Mouse (Mus musculus) gonadal fat pad, adult 2 months (tissue): Measurements from ENCODE around the gene Lyzl4. TPM values are rescaled to one million over a fixed set of nuclear protein-coding genes. Genes with fewer than 3 reads are reported as not detected.

Experiments
- DNase-seq: peaks from one replicate; pipeline ENCODE4 v3.0.0-alpha.2; 2012; ENCODE audit warnings: low read depth
- polyA plus RNA-seq: library from polyadenylated mRNA; depleted of rRNA; stranded (reverse); fragments of >200 nt; gene quantifications from 2 replicates; pipeline ENCODE4 v1.2.3, GENCODE M21; 2012; rRNA removed

Gene Lyzl4
- polyA plus RNA-seq, 1 experiment, result 2.3 TPM

DNA sequence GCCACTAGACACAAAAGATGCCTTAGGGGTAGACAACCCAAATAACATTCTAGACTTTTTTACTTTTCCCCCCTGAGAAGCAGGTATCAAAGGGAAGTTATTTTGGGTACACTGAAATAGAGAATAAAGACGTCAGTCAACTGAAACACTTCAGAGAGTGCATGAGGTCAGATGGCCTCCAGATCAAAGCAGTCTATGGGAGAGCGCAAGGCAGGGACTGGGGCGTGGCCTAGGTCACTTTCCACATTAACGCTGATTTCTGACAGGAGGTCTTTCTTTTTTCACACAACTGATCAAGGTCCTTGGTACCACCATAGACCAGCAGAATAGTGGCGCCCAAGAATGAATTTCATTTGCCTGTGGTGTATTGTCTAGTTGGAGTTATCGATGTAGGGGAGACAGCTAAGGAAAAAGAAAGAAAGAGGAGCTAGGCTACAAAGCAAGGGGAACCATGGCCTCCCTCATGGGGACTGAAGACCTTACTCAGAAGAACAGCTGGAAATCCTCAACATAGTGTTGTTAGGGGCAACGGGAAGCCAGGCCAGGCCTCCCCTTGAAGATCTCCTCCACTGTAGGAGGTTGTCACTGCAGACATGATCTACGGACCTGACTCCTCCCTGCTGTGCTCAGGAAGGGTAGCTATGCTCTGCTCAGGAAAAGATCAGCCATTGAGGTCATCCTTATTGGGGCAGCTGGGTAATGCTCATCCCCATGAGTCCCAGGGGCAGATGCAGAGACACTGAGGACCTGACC, 113.1 kb downstream of the Lyzl4 start:
- DNase-seq, result no peak

Other genes with a start within 250 kb of the Lyzl4 start
- gene Cck, start 146.4 kb downstream of the Lyzl4 start, polyA plus RNA-seq, result 1.7 and 1.9 TPM in 2 replicates
- 7.5 and 11.2 TPM in 2 replicates for gene Vipr1, start 620 bp upstream of the Lyzl4 start, polyA plus RNA-seq
- gene Sec22c, start 63.4 kb upstream of the Lyzl4 start, polyA plus RNA-seq, result 11.2 and 12.1 TPM in 2 replicates
- 35.9 and 43.4 TPM in 2 replicates for gene Ss18l2, start 68.2 kb upstream of the Lyzl4 start, polyA plus RNA-seq
- 62.0 and 73.9 TPM in 2 replicates for gene Nktr, start 77.1 kb upstream of the Lyzl4 start, polyA plus RNA-seq
- gene Zfp651, start 117.2 kb upstream of the Lyzl4 start, polyA plus RNA-seq, result 30.8 and 31.9 TPM in 2 replicates
- gene Klhl40, start 135.5 kb upstream of the Lyzl4 start, polyA plus RNA-seq, result 0.14 TPM in 1 of 2 replicates, not detected in the other
- 4.7 and 8.5 TPM in 2 replicates for gene Hhatl, start 150.4 kb upstream of the Lyzl4 start, polyA plus RNA-seq
- gene Ccdc13, start 197.4 kb upstream of the Lyzl4 start, polyA plus RNA-seq, result 1.0 and 1.7 TPM in 2 replicates
- gene Higd1a, start 216.3 kb upstream of the Lyzl4 start, polyA plus RNA-seq, result 29.5 and 35.5 TPM in 2 replicates